Mouse (Mus musculus): ENCODE data around the gene Opcml.

The Opcml gene

GRCm38 (mm10) chr9:28681252-28682037 lies 890.9 kb downstream of the Opcml start:
- no peak for DNase-seq

DNA sequence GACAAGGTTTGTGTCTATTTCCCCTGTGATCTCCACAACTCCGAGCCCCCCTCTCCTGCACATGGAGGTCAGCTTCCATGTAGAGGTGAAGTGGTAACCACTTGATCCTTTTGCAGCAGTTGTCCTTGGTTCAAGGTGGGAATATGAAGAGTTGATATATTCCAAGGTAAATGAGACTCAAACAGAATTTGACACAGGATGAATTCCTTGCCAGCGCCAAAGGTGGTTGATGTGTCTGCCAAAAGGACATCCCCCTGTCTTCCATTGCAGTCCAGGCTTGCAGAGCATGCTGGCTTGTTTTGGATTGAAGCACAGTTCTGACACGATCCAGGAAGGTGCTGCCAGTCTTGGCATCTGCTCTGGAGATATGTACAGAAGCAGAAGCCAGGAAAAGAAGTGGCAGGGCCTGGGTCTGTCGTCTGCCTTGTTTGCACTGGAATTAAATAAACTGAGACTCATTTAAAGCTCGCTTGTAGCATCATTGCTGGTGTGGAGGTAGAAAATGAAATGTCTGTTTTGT lies 893.4 kb downstream of the Opcml start:
- DNase-seq, result no peak

DNA sequence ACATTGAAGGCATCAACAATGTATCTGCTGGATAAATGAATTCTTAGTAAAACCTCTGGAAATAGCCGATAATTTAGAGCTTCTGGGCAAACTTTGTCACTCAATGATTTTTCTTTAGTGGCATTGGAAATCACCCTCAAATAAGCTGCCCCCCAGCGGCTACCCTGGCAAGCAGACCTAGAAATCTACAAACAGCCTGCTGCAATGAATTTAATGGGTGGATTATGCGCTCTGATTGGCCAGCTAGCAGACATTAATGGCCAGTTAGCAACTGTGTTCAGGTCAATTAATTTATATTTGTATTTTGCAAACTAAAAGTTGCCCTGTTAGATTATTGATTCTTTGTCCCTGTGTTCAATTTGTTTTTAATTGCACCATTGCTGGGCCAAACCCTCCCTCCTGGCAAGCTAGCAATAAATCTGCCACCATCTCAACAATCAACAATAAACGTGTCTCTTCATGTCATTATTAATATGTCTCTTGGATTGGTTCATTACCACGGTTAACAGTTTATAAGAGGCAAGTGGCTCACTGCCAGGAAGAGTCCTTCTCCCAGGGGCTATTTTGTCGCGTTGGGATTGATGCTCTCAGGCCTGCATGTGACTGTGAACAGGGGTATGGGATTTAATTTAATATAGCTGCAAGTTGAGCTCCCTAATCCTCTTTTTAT lies 896.5 kb downstream of the Opcml start:
- no peak for DNase-seq

- no peak for DNase-seq
These were observed 899.6 kb downstream of the Opcml start for GRCm38 (mm10) chr9:28690134-28690533.

DNA sequence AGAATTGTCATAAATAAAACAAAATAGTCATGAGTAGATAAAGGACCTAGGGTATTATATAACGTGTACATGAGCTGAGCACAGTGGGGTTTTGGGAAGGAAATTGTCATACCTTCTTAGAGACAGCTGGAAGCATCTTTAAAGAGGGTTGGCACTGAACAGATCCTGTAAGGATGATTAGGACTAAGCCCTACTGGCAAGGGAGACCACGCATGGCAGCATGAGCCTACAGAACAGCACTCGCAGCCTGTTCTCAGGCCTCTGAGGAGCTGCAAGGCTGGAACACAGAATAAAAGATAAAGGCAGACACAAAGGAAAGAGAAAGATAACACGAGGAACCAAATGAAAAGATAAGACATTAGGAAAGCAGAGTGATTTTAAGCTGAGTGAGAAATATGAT lies 915.2 kb downstream of the Opcml start:
- no peak for DNase-seq

- DNase-seq, result no peak
These were observed 924.0 kb downstream of the Opcml start for GRCm38 (mm10) chr9:28714544-28714943.

DNA sequence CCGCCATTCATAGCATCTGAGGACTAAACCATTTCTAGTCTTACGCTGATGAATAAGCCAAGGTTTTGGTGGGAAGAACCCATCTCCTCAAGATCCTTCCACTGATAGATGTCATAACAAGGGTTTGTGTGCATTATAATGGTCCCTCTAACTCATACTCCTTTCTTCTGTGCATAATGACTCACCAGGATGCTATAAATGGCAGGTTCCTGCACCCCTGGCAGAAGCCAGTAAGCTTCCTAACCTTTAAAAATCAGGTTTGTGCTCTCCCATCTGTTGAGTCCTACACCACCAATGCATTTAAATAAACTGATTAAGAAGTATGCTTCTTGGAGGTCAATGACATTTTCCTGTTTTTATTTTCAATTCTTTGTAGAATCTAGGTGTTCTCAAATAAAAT lies 929.6 kb downstream of the Opcml start:
- DNase-seq, result no peak

GRCm38 (mm10) chr9:28731811-28732602 lies 941.4 kb downstream of the Opcml start:
- DNase-seq, result no peak

GRCm38 (mm10) chr9:28737955-28738354 lies 947.4 kb downstream of the Opcml start:
- DNase-seq, result no peak

GRCm38 (mm10) chr9:28738451-28738860 lies 947.9 kb downstream of the Opcml start:
- no peak for DNase-seq

DNA sequence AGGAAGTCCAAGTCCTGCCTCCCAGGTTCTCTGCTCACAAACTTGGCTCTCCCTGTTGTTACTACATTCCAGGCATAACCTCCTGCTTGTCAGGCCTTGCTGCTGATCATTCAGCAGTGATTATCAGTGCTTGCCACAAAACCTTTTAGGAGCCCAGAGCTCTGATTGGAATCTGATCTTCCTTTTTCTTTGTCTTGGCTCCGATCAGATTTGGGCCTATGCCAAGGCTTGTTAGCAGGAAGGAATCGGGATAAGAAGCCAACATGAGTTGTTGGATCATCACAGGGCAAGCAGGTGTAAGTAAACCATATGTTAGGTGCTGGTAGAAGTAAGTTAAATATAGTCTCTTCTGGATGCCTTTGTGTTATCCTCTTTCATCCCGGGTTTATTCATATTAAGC lies 954.2 kb downstream of the Opcml start:
- no peak for DNase-seq

DNA sequence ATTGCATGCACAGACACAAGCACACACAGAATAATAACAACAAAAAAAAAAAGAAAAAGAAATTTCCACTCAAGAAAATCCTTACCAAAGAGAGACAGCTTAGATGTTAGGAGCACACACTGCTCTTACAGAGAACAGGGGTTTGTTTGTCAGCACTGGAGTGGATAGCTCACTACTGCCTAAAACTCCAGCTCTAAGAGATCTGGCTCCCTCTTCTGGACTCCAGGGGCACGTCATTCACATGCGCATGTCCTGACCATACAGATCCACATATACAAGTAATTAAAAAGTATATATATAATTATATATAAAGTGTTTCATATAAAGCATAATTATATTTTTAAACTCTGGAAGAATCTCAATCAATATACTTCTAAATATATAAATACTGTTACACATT lies 958.3 kb downstream of the Opcml start:
- no peak for DNase-seq

GRCm38 (mm10) chr9:28752908-28753307 lies 962.3 kb downstream of the Opcml start:
- DNase-seq, result no peak

DNA sequence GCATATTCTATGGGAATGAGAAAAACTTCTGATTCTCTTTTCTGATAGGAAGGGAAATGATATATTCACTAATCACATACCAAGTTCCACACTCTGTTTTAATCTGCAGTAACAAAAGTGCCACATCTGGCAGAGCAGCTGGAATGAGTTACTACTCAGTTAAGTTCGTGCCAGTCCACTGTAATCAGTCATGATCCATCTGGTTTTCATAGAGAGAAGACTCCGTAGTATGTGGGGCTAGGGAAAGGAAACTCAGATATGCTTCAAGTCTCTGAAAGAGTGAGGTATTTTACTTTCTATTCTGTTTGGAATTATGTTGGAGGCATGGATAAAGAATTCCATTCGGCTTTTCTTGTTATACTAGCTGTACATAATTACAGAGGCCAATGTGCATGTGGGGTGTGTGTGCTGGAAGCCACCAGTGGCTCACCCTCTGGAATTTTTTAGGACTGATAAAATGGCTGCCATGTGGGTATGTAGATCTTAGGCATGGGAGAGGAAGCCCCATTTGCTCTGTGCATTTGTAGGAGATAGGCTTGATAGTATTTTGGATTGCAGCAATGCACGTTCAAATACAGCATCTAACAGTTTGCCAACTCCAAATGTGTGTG lies 966.4 kb downstream of the Opcml start:
- DNase-seq, result no peak

DNA sequence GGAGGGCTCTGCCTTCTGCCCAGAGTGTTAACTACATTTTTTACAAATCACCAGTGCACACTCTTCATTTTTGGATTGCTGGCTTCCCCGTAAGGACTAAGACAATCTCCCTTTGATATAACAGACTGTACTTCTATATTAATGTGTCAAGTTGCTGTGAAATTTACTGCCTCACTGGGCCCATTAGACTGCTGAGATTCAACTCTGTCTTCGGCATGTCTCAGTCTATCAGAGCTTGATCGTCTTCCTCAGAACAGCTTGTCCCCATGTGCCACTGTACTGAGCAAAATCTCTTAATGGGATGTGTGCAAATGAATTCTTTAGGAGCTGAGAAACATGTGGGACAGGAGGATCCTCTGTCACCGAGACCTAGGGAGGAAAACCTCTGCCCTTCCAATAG lies 970.9 kb downstream of the Opcml start:
- DNase-seq, result no peak

DNA sequence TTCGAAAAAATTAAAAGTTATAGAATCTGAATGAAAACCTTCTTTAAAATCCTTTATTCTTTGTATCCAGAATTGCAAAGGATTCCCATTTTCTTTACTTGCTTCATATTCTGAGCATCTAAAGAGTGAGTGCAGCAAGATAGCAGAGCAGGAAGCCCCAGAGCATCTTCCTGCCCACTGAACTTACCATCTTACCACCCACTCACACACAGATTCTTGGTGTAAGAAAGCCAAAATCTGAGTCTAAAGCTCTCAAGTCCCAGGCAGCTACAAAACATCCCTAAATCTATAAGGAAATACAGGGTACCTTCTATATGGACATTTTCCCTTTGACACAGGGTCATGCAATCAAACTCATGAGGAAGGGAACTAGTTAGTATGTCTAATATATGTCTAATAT lies 973.6 kb downstream of the Opcml start:
- DNase-seq, result no peak

- DNase-seq, result no peak
These were observed 986.2 kb downstream of the Opcml start for GRCm38 (mm10) chr9:28776517-28777503.

DNA sequence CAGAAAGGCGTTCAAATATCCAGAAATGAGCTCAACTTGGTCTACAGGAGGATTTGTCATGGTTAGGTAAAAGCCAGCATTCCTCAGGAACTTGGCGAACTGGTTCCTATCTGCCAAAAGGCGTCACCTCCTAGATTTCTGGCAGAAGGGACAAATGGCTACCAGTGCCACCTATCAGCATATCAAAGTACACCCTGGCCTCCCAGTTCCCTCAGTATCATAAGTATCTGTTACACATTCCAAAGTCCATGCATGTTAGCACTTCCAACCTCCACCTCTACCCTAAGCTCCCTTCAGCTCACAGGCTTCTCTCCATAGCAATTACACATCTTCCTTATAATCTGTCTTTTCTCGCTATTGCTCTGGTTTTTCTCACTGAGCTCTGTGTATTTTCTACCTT lies 993.3 kb downstream of the Opcml start:
- no peak for DNase-seq

GRCm38 (mm10) chr9:28789439-28789838 lies 998.9 kb downstream of the Opcml start:
- no peak for DNase-seq

DNA sequence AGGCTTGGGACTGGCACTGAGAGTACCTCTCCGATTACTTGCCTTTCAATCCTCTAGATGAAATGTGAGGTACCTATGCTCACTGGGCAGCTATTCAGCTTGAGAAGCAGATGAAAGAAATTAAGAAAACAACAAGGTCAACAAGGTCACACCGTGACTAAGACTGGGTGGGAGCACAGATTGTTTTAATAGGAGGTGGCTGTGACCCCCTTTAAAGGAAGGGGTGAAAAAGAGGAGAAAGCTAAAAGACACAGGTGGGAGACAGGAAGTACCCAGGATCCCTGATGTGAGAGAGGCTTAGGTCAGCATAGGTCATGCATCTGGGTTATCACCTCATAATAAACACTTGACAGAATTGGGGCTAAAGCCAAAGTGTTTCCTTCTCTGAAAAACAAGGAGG lies 1009.5 kb downstream of the Opcml start:
- no peak for DNase-seq

- DNase-seq, result no peak
These were observed 1016.1 kb downstream of the Opcml start for GRCm38 (mm10) chr9:28806666-28807065.

GRCm38 (mm10) chr9:28822060-28822459 lies 1031.5 kb downstream of the Opcml start:
- no peak for DNase-seq
